Mouse (Mus musculus) spleen, postnatal 10 days (tissue): ENCODE measurements around the gene Olfr307.
"Not testable (repeated sequence)": the region's sequence is repeated elsewhere in the genome, so short reads cannot be mapped to it uniquely, and the experiment has no call there.

ENCODE experiments used
- DNase-seq, 2 experiments: peaks; one replicate each; pipeline ENCODE4 v3.0.0; 2021 to 2022; ENCODE audit warnings: low spot score in 2 of 2

The Olfr307 gene

DNA sequence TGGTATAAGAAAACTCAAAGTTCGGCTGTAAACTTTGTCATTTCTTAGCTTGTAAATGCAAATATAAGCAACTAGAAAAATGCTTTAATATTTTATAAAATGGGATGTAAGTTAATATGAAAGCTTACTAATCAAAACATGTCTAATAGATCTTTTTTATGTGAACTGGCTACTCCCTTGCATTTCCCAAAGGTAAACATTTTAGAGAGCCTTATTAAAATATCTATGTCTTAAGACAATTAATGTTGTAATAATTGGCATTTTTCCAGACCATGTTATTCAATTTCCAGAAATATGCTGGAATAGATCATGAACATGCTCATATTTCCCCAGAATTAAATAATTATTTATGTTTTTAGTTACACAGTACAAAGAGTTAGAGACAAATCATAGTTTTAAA, at the start of gene Olfr307:
Gene Olfr307, minus strand, starts transcription at position 101 of the 400 bp plus-strand sequence.
- no peak for DNase-seq

DNA sequence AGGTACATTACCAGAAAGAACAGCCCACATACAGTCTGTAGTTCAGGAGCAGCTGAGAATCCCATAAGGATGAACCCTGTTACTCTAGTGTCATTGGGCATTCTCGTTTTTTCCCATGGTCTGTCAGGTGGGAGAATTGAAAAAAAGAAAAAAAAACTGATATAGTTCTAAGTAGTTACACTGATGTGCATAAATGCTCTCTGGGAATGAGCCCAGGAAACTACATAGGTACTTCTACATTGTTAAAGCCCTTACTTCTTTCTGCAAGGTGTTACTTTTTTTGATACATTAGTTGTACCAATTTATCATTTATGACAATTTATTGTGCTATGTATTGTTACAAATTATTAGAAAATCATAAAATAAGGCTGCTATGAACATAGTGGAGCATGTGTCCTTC, 49.2 kb upstream of the Olfr307 start, which contains the start of gene Olfr304:
Gene Olfr304, minus strand, starts transcription at position 101 of the 400 bp plus-strand sequence.
- no peak for DNase-seq

DNA sequence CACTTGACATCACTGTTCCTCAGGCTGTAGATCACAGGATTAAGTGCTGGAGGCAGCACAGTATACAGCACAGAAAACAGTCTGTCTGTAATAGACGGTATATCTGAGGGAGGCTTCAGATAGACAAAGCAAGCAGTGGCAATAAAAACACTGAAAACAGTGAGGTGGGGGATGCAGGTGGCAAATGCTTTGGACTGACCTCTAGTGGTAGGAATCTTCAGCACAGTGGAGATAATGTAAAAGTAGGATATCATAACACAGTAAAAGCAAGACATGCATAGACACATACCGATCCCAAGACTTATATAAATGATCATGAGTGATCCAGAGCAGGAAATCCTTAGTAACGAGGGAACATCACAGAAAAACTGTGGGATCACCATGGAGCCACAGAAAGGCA, 48.4 kb upstream of the Olfr307 start:
- DNase-seq = no peak

DNA sequence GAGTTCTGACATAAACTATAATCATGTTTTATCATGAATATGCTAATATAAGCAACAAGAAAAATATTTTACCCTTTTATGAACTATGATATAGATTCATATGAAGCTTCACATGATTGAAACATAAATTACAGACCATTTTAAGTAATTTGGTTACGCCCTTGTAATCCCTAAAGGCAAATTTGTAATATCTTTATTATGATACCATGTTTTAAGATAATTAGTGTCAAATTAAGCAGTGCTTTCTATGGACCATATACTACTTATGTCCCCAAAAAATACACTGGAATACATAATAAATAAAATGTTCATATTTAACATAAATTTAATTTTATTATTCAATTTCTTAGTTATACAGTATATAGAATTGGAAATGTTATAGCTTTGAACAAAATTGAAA, 29.4 kb upstream of the Olfr307 start, which contains the start of gene Olfr305:
Gene Olfr305, minus strand, starts transcription at position 101 of the 400 bp plus-strand sequence.
- no peak for DNase-seq

- DNase-seq = not testable (repeated sequence)
These were observed 8.9 kb upstream of the Olfr307 start for GRCm38 (mm10) chr7:86346296-86346695.

DNA sequence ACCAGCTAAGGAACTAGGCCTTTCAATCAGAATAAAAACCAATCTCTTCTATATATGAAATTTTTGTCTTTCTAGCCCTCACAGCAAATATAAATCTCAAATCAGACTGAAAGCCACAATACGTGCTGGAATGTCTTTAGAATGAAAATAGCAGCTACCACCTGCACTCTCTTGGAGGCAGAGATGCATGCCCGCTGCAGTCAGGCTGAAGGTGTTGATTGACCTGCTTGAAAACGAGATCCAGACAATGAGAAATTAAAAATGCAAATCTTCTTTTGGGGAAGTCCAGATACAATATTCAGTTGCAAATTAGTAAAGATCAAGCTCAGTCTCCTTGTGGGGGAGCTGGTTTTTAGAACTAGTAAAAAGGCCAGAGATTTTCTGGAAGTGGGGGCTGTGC, 6.9 kb upstream of the Olfr307 start:
- DNase-seq = no peak

- DNase-seq = no peak
These were observed 5.6 kb upstream of the Olfr307 start for GRCm38 (mm10) chr7:86342881-86343565.

DNA sequence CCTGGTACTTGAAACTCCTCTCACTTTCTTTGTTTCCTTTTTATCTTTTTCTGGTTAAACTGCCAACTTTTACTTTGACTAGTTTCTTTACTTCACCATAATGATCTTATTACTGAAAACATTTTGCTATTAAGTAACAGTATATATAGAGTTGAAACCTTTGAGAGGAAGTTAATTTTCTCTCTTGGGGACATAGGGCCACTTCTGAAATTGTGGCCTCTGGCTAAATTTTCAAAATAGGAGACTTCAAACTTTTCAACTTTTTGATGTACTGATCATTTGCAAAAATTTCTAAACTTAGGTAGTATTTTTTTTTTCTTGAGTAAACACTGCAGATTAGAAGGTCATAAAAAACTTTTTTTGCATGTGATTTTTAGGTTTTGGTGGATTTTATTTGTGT, 11.9 kb downstream of the Olfr307 start, which contains the start of gene Olfr308:
Gene Olfr308, minus strand, starts transcription at position 101 of the 400 bp plus-strand sequence.
- DNase-seq = no peak

GRCm38 (mm10) chr7:86321323-86321722, 16.1 kb downstream of the Olfr307 start:
- DNase-seq = no peak

- DNase-seq = no peak
These were observed 23.8 kb downstream of the Olfr307 start, which contains the start of gene Olfr309 for GRCm38 (mm10) chr7:86313608-86314007. TSS of gene Olfr309 (minus strand) at chr7:86313708.
